Mouse (Mus musculus) layer of hippocampus, postnatal 25 days (tissue): ENCODE results near the gene Cd80. TPM values are rescaled to one million over a fixed set of nuclear protein-coding genes. Genes with fewer than 3 reads are reported as not detected.

Experiments used
- DNase-seq, 2 experiments: peaks; one replicate each; pipeline ENCODE4 v3.0.0; 2022; ENCODE audit warnings: mixed read lengths in 2 of 2, low spot score in 1 of 2; ENCODE audit errors: extremely low spot score in 1 of 2
- total RNA-seq, 2 experiments: library from RNA; stranded (reverse); gene quantifications; 2 replicates each; pipeline ENCODE4 v1.2.3; 2021

The Cd80 gene
- total RNA-seq, 2 experiments from 2014 or later = 0.27 TPM; not detected in 1

- no peak for DNase-seq
These were observed 8.0 kb upstream of the Cd80 start for GRCm38 (mm10) chr16:38447366-38447765.

- DNase-seq = no peak
These were observed 6.9 kb upstream of the Cd80 start for GRCm38 (mm10) chr16:38448458-38448857.

- no peak for DNase-seq
These were observed 4.7 kb upstream of the Cd80 start for GRCm38 (mm10) chr16:38450707-38451106.

GRCm38 (mm10) chr16:38451421-38452205, 3.7 kb upstream of the Cd80 start:
- DNase-seq = no peak

- peak; percentile 79 to 84 for DNase-seq
These were observed 2.7 kb upstream of the Cd80 start, which contains the start of gene Adprh for GRCm38 (mm10) chr16:38452442-38453202. TSS of gene Adprh (minus strand) at chr16:38452703.

GRCm38 (mm10) chr16:38453203-38453553, 2.2 kb upstream of the Cd80 start:
- DNase-seq = no peak

GRCm38 (mm10) chr16:38453952-38454351, 1.4 kb upstream of the Cd80 start:
- no peak for DNase-seq

GRCm38 (mm10) chr16:38454533-38455254, 667 bp upstream of the Cd80 start:
- no peak for DNase-seq

GRCm38 (mm10) chr16:38456812-38457567, 1.6 kb downstream of the Cd80 start:
- DNase-seq = no peak

- no peak for DNase-seq
These were observed 3.4 kb downstream of the Cd80 start for GRCm38 (mm10) chr16:38458600-38459280.

GRCm38 (mm10) chr16:38459990-38460389, 4.6 kb downstream of the Cd80 start:
- no peak for DNase-seq

- no peak for DNase-seq
These were observed 6.4 kb downstream of the Cd80 start for GRCm38 (mm10) chr16:38461749-38462148.

GRCm38 (mm10) chr16:38462161-38462560, 6.8 kb downstream of the Cd80 start:
- no peak for DNase-seq

GRCm38 (mm10) chr16:38463305-38463704, 7.9 kb downstream of the Cd80 start:
- DNase-seq = no peak

GRCm38 (mm10) chr16:38466089-38466488, 10.7 kb downstream of the Cd80 start:
- no peak for DNase-seq

GRCm38 (mm10) chr16:38467091-38467916, 11.9 kb downstream of the Cd80 start:
- no peak for DNase-seq

GRCm38 (mm10) chr16:38467917-38468705, 12.8 kb downstream of the Cd80 start:
- no peak for DNase-seq

GRCm38 (mm10) chr16:38468706-38469018, 13.3 kb downstream of the Cd80 start:
- no peak for DNase-seq
